Mouse (Mus musculus): Measurements from ENCODE around the gene Gm14325.
"Not testable (repeated sequence)": the region's sequence is repeated elsewhere in the genome, so short reads cannot be mapped to it uniquely, and the experiment has no call there.

DNA sequence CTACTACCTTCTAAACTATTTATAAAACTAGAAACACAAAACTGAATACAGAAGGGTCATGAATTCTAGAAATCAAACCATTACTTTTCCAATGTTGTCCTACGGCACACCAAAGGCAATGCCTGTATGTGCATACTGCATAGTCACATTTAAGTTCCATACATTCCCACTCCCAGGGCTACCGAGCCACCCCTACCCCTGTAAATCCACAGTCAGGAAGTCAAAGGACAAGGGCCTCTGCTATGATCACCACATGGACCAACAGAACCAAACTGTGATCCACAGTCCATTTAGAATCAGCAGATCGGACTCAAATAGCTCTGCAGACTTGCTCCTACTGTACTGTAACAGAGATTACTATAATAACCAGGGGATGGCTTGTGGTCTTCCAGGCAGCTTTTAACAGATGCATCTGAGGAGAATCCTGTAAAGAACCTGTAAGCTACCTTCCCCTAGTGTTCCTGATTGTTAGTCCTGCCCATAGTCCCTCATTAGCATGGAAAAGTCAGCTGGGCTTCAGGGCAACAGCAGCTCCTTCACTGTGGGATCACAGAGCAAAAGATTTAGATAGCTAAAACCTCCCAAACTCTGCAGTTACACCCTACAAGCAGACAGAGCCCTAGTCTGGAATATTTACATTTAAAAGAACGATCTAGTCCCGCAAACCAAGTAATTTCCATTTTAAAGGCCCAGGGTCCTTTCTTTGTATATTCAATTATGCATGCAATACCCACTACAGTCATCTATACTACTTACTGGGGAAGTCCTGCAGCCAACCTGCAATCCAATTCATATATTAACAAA is 4.2 kb downstream of the Gm14325 start:
- not testable (repeated sequence) for TF ChIP-seq CTCF (IDR thresholded peaks at IDR 0.05; ENCODE audit: extremely low read depth, insufficient read length, insufficient replicate concordance, low read depth, low read length); POLR2A (IDR thresholded peaks at IDR 0.05; ENCODE audit: low read depth, low read length)

All from small intestine, adult 2 months (tissue).